Mouse (Mus musculus): ENCODE results near the gene Pom121l2.

- TF ChIP-seq POLR2A (IDR thresholded peaks at IDR 0.05; ENCODE audit: borderline replicate concordance, extremely low read depth, low read depth, low read length): no peak
- no peak for TF ChIP-seq CTCF (IDR thresholded peaks at IDR 0.05; ENCODE audit: insufficient read depth, low read length)
Measured at GRCm38 (mm10) chr13:21940811-21941321, 40.1 kb upstream of the Pom121l2 start.
